ENCODE assay signal across 7 mouse cellular contexts in the genomic region with DNA sequence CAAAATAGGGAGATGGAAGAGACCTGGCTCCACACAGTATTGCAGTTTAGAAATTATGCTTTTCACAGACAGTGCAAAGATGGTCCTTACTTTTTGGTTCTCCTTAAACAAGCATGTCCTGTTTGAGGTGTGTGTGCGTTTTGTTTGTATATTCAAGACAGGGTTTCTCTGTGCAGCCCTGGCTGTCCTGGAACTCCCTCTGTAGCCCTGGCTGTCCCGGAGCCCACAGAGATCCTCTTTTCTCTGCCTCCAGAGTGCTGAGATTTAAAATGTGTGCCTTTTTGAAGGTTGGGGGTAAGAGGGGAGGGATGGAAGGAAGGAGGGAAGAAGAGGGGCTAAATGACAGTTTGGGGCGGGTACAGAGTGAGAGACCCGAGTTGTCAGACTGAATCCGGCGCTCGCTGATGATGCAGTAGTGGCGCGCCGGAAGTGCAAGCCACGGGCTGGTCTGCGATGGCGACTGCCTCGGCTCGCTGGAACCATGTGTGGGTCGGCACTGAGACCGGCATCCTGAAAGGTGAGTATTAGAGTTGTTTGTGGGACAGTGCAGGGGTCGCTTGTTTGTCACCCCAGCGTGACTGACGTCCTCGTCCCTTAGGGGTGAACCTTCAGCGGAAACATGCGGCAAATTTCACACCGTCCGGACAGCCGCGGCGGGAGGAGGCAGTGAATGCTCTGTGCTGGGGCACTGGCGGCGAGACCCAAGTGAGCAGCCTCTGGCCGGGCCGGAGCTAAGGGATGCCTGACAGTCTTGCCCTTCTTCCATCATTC. TPM values are rescaled to one million over a fixed set of nuclear protein-coding genes. Genes with fewer than 3 reads are reported as not detected.
A peak's percentile ranks its signal among the peaks of the same experiment; 100 is the strongest.
DNase-seq lines count a peak whose midpoint lies in the region; ATAC-seq lines count a peak whose summit lies in the region.

A gene (plus strand): TSS at position 439 of the 771 bp plus-strand sequence.

- ATAC-seq in embryonic facial prominence, embryonic 12.5 days (ENCODE audit: insufficient number of reproducible peaks, insufficient read depth, low FRiP score, low TSS enrichment), result peak; percentile 90
- peak; percentile 94 for ATAC-seq in midbrain, embryonic 12.5 days (ENCODE audit: low FRiP score, low read depth)

- under 1% methylated on average over 32 of the region's 32 CpGs for WGBS in embryonic facial prominence, embryonic 12.5 days
- under 1% methylated on average over 32 of the region's 32 CpGs for WGBS in limb, embryonic 10.5 days
- WGBS in midbrain, embryonic 12.5 days, result 1% methylated on average over 32 of the region's 32 CpGs

- peak within 1 kb of the TSS; percentile 77 for H3K4me3 ChIP-seq in embryonic facial prominence, embryonic 12.5 days
- peak within 1 kb of the TSS; percentile 67 for H3K4me3 ChIP-seq in limb, embryonic 10.5 days
- H3K4me3 ChIP-seq in midbrain, embryonic 12.5 days, result peak within 1 kb of the TSS; percentile 72

- H3K36me3 ChIP-seq in embryonic facial prominence, embryonic 12.5 days, result peaks cover 27% of the 10 kb centered on the region
- H3K36me3 ChIP-seq in limb, embryonic 10.5 days, result peaks cover 36% of the 10 kb centered on the region
- H3K36me3 ChIP-seq in midbrain, embryonic 12.5 days, result peaks cover 35% of the 10 kb centered on the region

- peak within 1 kb of the TSS; percentile 89 for H3K4me2 ChIP-seq in embryonic facial prominence, embryonic 12.5 days (replicated peaks)
- peak within 1 kb of the TSS; percentile 78 for H3K4me2 ChIP-seq in midbrain, embryonic 12.5 days (replicated peaks)

- no peaks in the 10 kb centered on the region for H3K9me3 ChIP-seq in embryonic facial prominence, embryonic 12.5 days
- H3K9me3 ChIP-seq in limb, embryonic 10.5 days (replicated peaks), result no peaks in the 10 kb centered on the region
- H3K9me3 ChIP-seq in midbrain, embryonic 12.5 days, result no peaks in the 10 kb centered on the region

- H3K27ac ChIP-seq in embryonic facial prominence, embryonic 12.5 days, result peak within 1 kb of the TSS; percentile 17
- peak within 1 kb of the TSS; percentile 84 for H3K27ac ChIP-seq in limb, embryonic 10.5 days
- peak within 1 kb of the TSS; percentile 52; the same call in 1 of the 2 replicates for H3K27ac ChIP-seq in midbrain, embryonic 12.5 days (replicated peaks)

- peak within 1 kb of the TSS; percentile 70 for H3K9ac ChIP-seq in embryonic facial prominence, embryonic 12.5 days
- H3K9ac ChIP-seq in midbrain, embryonic 12.5 days (replicated peaks), result peak within 1 kb of the TSS; percentile 75

- peak; percentile 90 for DNase-seq in adrenal gland, postnatal 25 days
- peak; percentile 99 for DNase-seq in heart, adult 11 months
- DNase-seq in kidney, adult 18-20 months, result peak; percentile 96
- peak; percentile 95 for DNase-seq in limb, embryonic 10.5 days (ENCODE audit: low spot score)
- peak; percentile 80 for DNase-seq in skeletal muscle tissue, adult 2 months (ENCODE audit: low read depth, low spot score)

- no peaks in the 10 kb centered on the region for H3K27me3 ChIP-seq in embryonic facial prominence, embryonic 12.5 days
- H3K27me3 ChIP-seq in limb, embryonic 10.5 days (ENCODE audit: low read depth, poor library complexity, severe bottlenecking), result no peaks in the 10 kb centered on the region
- H3K27me3 ChIP-seq in midbrain, embryonic 12.5 days, result no peaks in the 10 kb centered on the region; the same call in 1 of the 2 replicates

- peaks cover 9% of the 10 kb centered on the region; the same call in 1 of the 2 replicates for H3K4me1 ChIP-seq in embryonic facial prominence, embryonic 12.5 days
- H3K4me1 ChIP-seq in limb, embryonic 10.5 days, result peaks cover 12% of the 10 kb centered on the region
- peaks cover 17% of the 10 kb centered on the region for H3K4me1 ChIP-seq in midbrain, embryonic 12.5 days

RNA-seq across cellular contexts. Expression of the gene that starts here (rescaled TPM):
- total RNA-seq in adrenal gland, postnatal 25 days (2021), result 52.0 and 57.7 TPM in 2 replicates
- polyA plus RNA-seq in embryonic facial prominence, embryonic 12.5 days (2016; fragmentation: Nextera tagmentation; extraction: Ambion mirVana), result 88.5 and 98.3 TPM in 2 replicates
- polyA plus RNA-seq in limb, embryonic 10.5 days (2016; fragmentation: Nextera tagmentation; extraction: Ambion mirVana), result 121 and 145 TPM in 2 replicates
- 78.5 and 80.7 TPM in 2 replicates for polyA plus RNA-seq in midbrain, embryonic 12.5 days (2016; fragmentation: Nextera tagmentation; extraction: Ambion mirVana)

Comparison
In these comparisons a context has a peak if more than half of its experiments do, and no peak if none do; other contexts are left out.
1. Peak in every context shown above with its lines: DNase-seq, ATAC-seq, H3K4me3 ChIP-seq and H3K27ac ChIP-seq.
2. H3K27ac ChIP-seq: peak in every context shown above with its lines; median percentile 84 in limb, embryonic 10.5 days; 52 in midbrain, embryonic 12.5 days; 17 in embryonic facial prominence, embryonic 12.5 days.